Mouse (Mus musculus) thymus, postnatal 4 days (tissue): ENCODE data around the gene Uox.

ENCODE experiments used
- DNase-seq: peaks from one replicate; pipeline ENCODE4 v3.0.0; 2021

Uox gene

GRCm38 (mm10) chr3:146586616-146587015 lies 16.4 kb downstream of the Uox start:
- DNase-seq: peak; percentile 15

- DNase-seq: no peak
Measured at GRCm38 (mm10) chr3:146589523-146589922, 19.3 kb downstream of the Uox start.

DNA sequence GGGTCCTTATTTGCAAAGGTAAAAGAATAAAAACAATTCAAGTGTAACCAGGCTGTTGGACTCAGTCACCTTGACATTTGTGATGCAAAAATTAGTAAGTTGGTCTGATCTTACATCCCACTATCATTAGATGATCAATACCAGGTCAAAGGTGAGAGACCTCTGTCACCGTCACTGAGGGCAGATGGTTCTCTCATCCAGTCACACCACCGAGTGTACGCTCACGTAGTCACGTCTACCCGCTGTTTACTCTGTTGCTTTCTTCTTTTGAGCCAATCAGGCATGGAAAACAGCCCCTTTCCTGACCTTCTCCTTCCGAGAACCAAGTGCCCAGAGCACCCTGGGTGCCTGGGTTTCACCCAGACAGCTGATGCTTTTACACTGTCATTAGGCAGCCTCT lies 20.9 kb downstream of the Uox start:
- no peak for DNase-seq

DNA sequence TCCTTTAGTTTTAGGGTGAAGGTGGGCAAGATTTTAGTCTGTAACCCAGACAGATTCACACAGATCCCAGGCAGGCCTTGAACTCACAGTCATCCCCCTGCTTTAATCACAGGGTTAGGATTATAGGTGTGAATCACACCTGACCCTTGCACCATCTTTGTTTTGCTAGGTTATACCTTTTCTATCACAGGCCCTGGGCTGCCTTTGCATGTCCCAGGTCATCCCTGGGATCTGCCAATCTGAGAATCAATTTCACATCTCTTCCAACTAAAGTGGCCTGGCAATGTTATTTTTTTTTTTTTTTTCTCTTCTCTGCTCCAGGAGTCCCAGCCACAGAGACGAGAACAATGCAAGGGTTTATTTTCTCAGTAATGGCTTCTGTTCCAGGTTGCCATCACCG lies 21.4 kb downstream of the Uox start:
- DNase-seq: no peak

DNA sequence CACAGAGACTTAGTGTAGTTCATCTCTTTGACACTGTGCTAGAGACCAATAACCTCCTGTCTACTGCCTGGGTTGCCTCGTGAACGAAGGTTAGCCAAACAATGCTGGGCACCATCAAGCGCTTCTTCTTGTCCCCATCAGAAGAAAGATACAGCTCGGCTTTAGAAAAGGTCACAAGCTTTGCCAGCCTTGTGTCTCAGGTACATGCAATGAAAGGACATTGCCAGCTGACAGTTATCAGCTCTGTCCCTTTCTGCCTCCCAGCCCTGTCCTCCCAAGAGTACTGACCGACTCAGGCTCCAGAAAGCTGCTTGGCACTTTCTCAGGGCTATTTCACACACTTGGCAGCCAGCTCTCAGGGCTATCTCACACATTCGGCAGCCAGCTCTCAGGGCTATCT lies 25.2 kb downstream of the Uox start:
- DNase-seq: no peak

DNA sequence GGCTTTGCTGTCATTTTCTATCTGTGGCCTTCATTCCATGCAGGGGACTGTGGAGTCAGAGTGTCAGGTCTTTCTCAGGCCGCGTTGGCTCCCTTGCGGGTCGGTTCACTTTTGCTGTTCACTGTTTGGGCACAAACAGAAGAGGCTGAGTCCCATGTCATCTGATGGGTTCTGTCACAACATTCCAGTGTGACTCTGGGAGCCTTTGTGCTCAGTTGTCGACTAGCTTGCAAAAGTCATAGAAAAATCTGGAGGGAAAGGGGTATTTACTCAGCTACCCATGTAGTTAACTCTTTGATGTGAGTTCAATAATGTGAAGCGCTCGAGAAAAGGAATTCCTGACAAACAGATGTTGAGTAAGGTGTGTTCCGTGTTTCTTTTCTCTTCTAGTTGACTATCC lies 26.2 kb downstream of the Uox start:
- no peak for DNase-seq

DNA sequence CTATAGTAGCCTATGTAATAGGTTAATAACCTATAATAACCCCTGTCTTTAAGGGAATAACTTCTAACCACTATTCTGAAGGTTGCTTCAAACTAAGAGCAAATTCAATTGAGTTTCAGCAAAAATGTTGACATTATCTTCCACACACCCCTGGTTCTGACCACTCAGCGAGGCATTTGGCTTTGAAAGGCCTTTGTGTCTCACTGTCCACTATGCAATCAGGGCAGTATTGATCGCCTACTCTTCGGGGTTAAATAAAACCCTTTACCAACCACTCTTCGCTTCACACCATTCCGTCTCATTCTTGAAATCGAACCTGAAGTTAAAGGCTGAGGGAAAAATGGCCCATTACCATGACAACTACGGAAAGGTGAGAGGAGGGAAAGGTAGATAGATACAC lies 26.6 kb downstream of the Uox start:
- DNase-seq: no peak

DNA sequence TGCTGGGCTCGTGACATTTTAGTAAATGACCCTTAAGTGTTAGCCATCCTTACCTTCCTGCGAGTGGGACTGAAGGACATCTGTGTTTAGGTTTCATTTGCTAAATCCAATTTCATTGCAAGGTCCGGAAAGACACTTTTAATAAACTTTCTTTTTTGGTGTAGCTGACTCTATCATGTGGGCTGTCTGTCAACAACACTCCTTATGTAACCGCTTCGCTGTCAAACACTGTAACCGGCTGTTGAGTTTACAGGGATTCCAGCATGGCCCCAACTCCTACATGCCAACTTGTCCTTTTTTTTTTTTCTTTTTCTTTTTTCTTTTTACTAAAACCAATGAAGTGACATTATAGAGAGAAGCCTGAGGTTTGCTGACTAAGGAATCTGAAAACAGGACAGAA lies 28.2 kb downstream of the Uox start:
- no peak for DNase-seq

DNA sequence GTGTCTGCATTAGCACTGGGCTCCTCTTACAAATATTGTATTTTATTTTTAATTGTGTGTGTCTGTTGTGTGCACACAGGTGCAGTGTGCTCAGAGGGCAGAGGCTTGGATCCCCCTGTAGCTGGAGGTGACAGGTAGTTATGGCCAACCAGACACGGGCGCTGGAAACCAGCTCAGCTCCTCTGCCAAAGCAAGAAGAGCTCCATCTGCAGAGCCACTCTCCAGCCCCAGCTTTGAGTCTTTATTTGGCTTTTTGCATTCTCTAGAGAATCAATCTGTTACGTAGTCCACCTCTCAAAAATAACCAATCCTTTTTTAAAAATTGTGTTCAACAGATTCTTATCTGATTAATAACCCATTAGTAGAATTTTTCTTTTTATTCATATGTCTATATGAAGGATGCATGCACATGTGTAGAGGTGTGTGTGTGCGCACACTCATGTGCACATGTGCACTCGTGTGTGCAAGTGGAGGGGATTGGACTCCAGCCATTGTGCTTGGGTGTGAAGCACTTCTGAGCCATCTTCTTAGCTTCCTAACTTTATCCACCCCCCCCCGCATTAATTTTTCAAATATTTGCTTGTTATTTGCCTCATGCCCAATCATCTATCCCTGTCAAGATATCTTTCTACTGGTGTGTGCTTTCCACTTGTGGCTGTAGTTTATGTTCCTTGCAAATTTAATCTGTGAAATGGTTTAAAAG lies 29.1 kb downstream of the Uox start:
- DNase-seq: no peak

GRCm38 (mm10) chr3:146601205-146601604 lies 31.0 kb downstream of the Uox start:
- no peak for DNase-seq

DNA sequence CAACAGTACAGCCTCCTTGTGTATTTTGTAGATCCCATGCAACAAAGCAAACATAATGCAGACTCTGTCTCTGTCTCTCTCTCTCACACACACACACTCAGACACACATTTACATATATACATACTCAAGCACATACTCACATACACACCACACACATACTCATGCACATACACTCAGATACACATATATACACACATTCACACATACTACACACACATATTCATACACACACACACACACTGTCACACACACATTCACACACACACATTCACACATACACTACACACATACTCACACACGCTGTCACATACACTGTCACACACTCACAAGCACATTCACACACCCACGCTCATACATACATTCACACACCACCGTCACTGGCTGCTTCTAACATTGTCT lies 32.3 kb downstream of the Uox start:
- no peak for DNase-seq

GRCm38 (mm10) chr3:146604647-146605046 lies 34.4 kb downstream of the Uox start:
- DNase-seq: no peak

- no peak for DNase-seq
Measured at GRCm38 (mm10) chr3:146607368-146607767, 37.1 kb downstream of the Uox start.

GRCm38 (mm10) chr3:146610322-146610721 lies 40.1 kb downstream of the Uox start:
- no peak for DNase-seq

- no peak for DNase-seq
Measured at GRCm38 (mm10) chr3:146611261-146611660, 41.0 kb downstream of the Uox start.

DNA sequence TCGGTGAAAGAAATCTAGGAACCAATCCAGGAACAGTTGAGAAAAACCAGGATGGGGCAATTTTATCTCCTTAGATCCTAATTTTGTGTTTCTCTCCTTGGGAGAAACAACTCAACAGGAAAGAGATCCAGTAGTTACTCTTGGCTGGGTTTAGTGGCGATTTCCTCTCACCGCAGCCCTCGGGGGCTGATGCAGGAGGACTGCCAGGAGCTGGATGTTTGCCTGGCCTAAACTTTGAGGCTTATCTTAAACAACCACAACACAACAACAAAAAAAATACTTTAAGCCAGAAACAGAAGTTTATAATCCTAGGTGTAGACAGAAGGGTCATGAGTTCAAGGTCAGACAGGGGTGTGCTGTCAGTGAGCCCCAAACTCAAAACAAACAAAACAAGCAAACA lies 41.6 kb downstream of the Uox start:
- no peak for DNase-seq

- DNase-seq: no peak
Measured at GRCm38 (mm10) chr3:146615496-146615895, 45.3 kb downstream of the Uox start, which contains the start of gene Dnase2b. Dnase2b (minus strand) TSS chr3:146615596.

- no peak for DNase-seq
Measured at GRCm38 (mm10) chr3:146616533-146617283, 46.5 kb downstream of the Uox start.

DNA sequence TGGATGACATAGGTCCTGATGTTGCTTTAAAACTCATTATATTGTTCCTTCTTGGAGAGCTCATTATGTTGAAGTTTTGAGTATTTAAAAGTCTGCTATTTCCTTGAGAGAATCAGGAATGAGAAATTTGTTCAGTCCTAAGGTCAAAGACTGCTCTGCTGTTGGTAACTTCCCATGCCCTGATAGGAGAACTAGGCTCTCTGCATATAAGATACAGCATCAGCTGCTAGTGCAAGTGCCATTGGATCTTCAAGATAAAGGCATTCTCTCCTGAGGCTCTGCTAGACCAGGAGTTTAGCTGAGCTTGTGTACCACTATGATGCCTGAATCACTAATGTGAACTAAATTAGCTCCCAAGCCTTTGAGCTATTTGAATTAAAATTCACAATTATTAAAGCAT lies 47.7 kb downstream of the Uox start:
- DNase-seq: no peak

- no peak for DNase-seq
Measured at GRCm38 (mm10) chr3:146618357-146618756, 48.1 kb downstream of the Uox start.

- DNase-seq: no peak
Measured at GRCm38 (mm10) chr3:146620101-146620500, 49.9 kb downstream of the Uox start.

DNA sequence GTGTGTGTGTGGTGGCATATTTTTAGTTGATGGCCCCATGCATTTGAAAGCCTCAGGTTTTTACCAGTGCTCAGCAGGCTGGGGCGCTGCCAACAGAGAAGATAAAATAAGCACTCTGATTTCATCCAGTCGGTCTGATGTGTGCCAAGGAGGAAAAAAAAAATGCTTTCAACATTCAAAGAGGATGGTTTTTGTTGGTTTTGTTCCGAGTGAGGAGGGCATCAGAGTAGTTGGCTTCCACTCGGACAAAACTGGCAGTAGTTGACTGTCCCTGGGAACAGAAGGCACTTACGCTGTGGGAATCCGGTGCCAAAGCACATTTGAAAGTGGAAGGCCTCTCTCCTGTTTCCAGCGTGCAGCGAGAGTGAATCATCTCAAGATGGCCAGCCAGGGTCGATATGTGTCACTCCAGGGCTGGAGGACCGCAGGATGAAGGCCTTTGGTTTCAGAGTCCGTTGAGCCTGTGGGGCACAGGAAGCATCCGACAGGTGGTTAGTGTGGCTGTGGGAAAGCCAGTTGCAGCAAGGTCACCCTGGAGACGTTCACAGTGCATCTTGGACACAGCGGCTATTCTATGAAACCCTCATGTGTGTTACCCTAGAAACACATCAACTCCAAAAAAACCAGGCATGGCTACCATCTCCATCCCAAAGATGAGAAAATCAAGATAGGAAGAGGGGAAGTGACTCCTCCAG lies 50.5 kb downstream of the Uox start:
- DNase-seq: no peak

DNA sequence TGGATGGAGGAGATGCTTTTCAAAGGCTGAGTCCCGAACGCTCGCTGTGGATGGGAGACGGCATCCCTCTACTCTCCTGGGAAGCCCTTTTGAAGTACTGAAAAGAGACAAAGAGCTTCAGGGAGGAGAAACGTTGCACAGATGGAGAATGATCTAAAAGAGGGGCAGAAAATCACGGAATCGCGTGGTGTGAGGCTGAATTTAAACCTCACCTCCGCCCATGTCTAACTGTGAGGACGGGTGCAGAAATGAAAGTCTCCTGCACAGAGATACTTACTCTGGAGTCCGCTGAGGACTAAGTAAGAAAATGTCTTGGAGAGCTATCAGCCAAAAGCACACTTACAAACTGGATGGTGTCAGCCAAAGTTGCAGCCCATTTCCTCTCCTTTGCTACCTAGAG lies 51.7 kb downstream of the Uox start:
- DNase-seq: no peak

- no peak for DNase-seq
Measured at GRCm38 (mm10) chr3:146625766-146626165, 55.5 kb downstream of the Uox start.
